Mouse (Mus musculus) megakaryocyte, adult 5-6 weeks (primary cell): ENCODE data around the gene Inpp5e. TPM values are rescaled to one million over a fixed set of nuclear protein-coding genes. Genes with fewer than 3 reads are reported as not detected.

ENCODE experiments used
- ATAC-seq: 2 replicates; pipeline ENCODE4 v1.8.0; 2016; ENCODE audit warnings: mild to moderate bottlenecking, inconsistent platforms; ENCODE audit not compliant: poor library complexity, severe bottlenecking
- total RNA-seq, 2 experiments: library from RNA; stranded (forward) in 1 of 2; stranded (reverse) in 1 of 2; fragments of 153-499, 151-499 nt in 1 of 2; fragments of 221-1000, 200-1000 nt in 1 of 2; gene quantifications; 2 replicates each; pipeline versions ENCODE4 v1.2.3 to v1.2.4; 2015 to 2017

Gene Inpp5e
- total RNA-seq (2015): 13.2 and 17.0 TPM in 2 replicates
- 7.8 and 10.4 TPM in 2 replicates for total RNA-seq (2017)

DNA sequence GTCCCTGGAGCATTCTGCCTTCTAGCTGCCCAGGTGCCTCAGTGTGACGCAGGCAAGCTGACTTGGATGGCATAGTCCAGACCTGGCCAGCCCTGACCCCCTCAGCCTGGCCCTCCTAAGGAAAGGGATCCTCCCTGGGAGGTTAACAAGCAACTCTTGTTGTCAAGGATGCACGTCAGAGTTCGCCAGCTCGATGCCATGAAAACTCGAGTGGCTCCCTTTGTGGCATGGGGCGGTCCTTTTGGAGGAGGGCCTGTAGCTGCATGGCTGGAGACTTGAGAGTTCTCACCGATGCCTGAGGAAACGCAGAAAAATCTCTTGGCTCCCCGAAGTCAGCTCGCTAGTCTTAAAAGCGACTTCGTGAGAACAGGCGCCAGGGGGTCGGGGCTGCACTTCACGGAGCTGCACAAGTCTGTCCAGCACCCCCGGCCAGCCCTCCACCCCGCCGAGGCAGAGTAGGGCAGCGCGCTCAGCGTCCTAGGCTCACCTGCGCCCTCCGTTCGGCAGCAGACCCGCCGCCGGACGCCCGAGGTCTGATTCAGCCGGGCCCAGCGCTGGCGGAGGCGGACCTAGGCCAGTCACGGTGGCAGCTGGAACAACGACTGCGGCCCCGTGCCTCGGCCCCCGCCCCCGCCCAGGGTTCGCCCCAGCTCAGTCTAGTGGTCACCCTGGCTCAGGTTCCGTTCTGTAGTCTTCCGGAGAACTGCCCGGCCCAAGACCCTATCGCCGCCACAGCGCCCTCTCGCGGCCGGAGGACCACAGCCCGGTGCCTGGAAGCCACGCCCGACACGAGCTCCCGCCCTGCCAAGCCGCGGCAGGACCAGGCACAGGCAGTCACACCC, at the start of gene Inpp5e:
Gene Inpp5e, minus strand, starts transcription at position 689 of the 842 bp plus-strand sequence.
- peak; percentile 99 for ATAC-seq

DNA sequence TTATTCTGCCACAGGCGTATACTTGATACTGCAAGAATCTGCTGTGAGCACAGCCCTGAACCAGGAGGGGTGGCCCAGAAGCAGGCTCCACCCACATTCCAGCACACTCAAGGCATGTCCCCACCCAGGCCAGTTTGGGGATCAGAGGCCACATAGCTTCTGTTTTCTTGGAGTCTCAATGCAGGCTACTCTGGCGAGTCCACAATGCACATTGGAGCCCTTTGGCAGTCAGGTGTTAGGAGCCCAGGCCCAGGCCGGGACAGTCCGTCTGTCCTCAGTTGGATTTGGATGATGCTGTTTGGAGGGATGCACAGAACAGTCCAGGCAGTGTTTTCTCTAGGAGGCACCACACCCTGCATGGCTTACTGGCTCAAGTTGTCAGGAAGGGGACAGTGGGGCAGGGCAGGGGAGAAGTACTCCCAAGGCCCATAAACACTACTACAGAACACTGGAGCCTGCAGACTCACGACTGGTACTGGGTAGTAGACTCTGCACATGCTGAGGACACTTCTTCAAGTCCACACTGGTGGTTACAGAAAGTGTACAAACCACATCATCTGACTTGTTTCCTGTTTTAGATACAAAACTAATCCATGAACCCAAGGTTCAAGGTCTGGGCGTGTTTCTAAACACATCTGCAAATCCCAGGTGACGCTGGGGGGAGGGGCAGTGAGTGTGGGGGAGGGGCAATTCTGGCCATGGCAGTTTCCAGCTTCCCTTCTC, 49.6 kb upstream of the Inpp5e start:
- ATAC-seq: no peak

DNA sequence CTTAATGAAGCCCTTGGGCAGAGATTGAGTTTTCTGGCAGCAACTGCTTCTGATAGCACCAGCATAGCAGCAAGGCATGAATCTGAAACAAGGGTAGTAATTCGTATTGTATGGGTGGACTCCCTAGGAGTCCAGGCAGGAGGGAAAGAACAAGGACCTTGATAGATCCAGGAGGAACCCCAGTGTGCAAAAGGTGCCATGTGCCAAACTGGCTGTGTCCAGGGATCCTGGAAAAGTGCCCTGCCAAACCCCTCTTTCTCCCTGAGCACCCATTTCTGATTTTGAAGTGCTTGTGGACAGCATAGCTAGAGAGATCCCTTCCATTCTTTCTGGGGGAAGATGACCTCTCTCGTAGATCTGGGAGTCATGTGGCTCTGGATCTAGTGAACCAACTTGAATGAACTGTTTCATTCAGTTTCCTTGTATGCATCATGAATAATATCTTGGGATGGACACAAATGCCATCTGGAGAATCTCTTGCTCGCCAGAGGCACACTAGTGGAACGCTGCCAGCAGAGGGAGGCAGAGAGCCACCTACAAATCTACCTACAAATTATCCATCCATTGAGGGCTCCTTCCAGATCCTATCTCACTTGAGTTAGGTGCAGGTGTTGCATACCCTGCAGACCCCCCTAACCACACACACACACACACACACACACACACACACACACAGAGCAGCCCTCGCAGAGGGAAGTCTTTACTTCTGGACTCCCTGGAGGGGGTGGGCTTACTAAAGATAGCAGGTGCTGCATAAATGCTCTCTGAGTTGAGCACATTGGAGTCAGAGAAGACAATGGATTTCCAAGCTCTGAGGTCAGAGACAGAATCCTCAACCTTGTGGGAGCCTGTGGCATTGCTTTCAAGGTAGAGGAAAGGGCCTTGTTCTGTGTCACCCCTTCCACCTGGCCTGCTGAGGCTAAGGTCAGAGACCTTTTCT, 40.4 kb upstream of the Inpp5e start:
- no peak for ATAC-seq

DNA sequence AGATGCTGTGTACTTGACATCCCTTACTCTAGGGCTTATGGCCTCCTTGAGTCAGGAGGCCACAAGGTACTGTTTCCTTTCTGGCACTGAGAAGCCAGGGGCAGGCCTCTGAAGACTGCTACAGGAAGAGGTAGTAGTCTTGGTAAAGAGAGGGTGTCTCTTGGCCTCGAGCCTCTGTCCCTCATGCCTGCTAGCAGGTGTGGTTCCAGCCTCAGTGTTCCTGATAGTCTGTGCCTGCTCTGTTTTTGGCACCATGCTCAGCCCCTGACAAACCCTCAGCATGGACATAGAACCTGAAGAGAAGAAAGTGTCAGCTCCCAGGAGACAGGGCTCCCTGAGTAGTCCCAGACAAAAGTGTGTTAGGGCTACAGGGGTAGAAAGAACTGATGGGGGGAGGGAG, 38.4 kb upstream of the Inpp5e start:
- no peak for ATAC-seq

DNA sequence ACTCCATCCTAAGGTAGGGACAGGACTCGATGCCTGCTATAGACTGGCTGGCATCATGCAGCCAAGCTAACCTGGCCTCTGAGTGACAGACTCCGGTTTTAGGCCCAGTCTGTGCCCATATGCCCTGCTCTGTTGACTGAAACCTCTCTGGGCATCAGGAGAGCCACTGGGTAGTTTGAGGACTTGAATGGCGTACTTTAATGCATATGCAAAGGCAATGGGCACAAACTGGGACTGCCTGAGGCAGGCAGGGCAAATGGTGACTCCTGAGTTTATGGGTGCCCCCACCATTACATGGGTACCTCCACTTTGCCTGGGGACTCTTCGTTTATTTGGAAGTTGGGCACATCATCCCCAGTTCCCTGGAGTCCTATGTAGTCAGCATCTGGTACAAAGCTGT, 37.7 kb upstream of the Inpp5e start:
- ATAC-seq: no peak

DNA sequence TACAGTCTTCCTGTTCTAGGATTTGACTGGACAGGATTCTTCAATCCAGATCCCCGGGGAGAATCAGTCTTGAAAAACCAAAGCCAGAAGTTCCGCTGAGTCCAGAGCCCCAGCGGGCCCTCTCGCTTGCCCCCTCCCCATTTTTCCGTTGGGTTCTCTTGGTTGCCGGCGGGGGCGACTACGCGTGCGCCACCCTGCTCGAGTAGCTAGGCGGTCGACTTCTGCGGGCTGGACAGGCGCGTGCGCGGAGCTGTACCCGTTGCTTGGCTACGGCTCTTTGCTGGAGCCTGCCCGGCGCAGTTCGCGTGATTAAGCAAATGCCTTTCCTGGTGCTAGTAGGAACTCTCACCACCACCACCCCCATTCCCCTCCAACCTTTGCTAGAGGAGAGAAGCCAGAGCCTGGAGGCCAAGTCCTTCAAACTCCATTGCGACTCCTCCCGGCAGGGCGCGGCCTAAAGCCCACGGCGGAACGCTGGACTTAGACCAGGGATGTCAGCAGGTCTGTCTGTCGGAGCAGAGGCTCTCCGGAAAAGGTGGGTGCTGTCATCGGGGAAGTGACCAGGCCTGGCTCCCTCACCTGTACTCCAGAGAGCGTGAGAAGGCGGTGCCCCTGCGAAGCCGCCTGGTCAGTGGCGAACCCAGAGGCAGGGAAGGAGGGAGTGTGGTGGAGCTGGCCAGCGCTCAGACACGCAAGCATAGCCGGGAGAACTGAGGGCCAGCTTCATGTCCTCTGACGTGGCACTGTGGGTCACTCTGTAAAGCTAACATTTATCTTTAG, 36.9 kb upstream of the Inpp5e start:
- peak; percentile 65 for ATAC-seq

DNA sequence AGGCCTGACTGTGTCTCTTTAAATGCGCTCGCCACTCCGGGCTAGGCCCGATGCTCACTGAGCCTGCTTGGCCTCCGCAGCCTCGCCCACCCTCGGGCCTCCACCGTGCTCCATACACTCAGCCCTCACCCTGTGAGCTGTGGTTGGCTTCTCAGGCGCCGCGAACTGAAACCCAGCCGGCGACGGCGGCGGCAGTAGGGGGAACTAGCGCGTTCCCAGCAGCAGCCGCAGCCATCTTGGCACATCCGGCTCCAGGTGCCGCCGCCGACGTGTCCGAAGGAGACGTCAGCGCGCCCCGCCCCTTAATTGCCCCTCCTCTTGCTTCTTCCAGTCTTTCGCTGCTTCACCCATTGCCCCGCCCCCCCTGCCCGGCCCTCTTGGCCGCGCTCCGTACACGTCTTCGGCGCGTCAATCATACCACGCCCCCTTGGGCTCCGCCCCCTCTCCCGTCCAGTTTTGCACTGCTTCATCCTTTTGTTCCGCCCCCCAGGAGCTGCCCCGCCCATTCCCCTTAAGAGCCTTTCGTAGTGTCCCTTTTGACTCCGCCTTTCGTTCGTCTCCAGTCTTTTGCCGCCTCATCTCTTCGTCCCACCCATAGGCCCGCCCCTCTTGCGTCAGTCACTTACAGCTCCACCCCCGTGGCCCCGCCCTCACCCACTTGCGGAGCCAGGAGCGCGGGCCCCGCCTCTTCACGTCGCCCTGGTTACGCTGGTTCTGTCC, 36.1 kb upstream of the Inpp5e start, which contains the start of gene Sec16a:
Gene Sec16a, minus strand, starts transcription at position 271 of the 720 bp plus-strand sequence.
- peak; percentile 78 for ATAC-seq

DNA sequence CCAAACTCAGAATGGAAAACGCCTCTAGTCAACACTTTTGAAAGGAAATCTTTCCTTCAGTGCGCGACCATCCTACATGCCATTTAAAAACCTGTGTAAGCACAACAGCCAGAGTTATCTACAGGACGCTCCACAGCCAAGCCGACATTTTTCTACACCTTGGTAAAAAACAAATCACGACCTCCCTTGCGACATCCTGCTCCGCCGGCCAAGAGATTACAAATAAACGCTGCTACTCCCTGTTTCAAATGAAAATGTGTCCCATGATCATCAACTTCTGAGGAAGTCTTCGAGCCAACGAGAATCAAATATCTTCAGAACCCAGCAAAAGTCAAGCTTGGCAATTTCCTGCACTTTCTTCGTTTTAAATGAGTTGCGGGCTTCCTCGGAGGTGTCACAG, 35.4 kb upstream of the Inpp5e start:
- ATAC-seq: no peak

DNA sequence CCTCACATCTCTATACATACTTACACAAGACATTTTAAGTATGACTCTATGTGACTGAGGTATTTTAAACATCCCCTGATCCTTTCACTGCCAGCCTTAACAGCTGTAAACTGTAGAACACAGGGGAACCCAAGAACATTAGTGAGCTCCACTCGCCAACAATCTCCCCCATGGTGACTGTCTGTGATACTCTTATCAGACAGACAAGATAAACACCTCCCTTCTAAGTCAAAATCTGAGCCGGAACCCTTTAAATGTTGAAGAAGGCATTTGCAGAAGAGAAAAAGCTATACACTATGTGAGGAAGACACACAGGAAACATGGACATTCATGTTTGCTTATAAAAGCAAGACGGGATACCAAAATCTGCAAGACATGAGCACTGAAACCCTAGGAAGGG, 34.9 kb upstream of the Inpp5e start:
- no peak for ATAC-seq

DNA sequence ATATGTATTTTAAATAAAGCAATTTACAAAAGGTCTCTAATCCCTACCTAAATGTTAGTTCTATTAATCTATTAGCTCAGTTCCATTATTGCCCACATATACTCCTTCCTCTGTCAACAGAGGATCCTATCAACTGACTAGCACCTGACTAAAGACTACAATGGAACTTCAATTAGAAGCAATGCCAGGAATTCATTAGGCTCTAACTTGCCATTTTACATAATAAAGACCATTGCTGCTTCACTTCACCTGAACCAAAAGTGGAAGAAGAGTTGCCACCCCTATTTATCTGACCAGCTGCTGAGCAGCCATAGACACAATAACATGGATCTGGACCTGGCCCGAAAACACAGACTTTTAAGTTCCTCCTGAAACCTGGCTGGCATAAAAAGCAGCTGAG, 33.8 kb upstream of the Inpp5e start:
- no peak for ATAC-seq

DNA sequence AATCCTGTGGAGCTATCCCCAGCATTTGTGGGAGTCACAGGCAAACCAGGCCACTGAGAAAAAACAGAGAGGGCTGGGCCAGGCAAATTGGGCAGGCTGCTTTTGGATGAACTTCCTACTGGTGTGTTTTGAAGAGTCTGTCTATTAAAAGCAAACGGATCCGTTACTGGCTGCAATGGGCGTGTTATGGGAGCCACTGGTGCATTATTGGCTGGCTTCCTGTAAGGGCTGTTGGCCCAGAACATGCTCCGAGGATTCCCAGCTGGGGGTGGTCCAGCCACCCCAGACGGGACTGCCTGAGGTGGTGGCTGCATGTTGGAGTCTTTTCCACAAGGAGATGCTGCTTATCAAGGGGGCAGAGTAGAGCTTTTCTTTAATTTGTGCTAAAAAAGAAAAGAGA, 32.7 kb upstream of the Inpp5e start:
- no peak for ATAC-seq

DNA sequence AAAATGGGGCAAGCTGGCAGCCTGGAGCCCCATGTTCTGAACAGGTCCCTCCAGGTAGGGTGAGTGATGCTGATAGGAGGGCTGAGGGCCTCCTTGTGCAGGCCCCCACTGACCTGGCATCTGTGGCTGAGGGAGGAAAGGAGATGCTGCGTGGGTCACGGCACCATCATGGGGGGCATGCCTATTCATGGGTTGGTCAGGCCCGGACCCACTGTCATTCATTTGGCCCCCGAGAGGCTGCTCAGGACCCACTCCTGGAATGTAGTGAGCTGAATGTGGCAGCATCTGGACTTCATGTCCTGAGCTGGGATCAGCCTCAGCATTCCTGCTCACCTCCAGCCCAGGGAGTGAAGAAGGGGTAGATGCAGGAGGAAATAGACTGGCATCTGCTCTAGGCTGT, 32.3 kb upstream of the Inpp5e start:
- no peak for ATAC-seq

DNA sequence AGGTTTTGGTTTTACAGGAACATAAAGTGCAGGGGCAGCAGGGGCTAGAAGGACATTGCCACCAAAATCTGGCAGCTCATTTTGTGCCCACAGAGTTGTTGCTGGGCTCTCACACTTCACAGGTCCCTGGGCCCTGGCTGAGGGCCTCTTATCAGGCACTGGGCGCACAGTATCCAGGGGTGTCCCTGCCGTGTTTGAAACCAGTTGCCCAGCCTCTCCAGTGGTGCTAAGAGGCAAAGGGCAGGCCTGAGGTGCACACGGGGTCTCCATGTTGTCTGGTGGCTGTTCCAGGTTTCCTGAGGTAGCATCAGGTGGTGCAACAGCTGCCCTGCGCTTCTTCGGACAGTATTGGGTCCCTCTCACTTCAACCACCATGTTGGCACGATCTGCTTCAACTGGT, 30.7 kb upstream of the Inpp5e start:
- ATAC-seq: no peak

DNA sequence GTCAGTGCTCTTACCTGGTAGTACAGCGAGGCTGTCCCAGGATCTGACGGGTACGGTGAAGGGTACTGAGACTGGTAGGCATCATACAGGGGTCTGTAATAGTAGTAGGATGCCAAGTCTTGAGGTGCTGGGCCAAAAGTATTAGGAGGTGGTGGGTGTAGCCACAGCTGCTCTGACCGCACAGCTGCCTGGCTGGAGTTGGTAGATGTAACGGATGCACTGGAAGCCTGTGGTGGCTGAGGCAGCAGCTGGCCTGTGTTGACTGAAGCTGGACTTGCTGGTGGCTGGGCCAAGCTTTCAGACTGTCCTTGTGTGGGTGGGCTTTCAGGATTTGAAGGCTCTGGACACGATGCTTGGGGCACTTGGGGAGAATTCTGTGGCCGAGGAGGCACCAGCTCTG, 29.4 kb upstream of the Inpp5e start:
- ATAC-seq: no peak

DNA sequence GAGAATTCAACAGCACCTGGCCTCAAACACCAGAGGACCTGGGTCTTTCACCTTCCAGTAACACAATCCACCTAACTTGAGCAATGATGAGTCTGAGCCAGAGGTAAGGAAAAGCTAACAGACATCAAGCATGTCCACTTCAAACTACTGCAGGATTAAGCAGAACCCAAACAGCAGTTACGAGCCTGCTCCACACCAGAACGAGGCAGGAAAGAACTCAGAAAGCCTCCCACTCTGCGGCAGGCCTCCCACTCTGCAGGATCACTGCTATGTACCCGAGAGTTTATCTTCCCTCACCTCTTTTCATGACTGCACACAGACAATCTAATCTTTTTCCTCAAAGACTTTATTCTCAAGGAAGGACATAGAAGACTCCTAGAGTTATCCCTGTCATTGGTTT, 28.2 kb upstream of the Inpp5e start:
- no peak for ATAC-seq

DNA sequence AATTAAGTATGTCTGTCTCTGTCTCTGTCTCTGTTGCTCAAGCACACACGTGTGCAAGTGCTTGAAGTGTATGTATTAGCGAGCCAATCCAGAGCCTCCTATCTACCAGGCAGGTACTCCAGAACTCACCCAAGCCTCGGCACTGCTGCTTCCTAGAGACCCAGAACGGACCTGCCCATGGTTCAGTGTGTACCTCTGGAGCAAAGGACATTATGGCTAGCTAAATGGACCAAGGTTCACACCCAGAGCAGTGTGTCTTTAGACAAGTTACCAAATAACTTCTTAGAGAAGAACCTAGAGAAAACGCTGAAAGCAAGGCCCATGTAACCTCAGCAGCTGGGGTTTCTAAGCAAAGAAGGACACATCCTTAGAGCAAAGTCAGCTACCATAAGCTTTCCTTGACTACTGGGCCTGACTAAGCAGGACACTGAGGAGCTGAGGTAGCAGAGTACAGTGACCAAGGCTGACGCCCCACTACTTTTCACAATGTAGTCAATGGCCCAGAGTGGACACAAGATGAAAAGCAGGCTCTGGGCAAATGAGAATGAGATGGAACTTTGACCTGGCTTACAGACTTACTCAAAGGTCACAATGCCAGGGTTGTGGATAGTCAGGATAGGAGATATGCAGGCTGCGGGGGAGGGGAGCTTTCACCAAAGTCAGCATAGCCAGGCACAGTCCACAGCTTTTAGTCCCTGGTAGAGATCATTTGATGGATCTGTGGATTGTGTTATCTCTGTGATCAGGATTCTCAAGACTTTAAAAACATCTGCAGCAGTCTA, 26.0 kb upstream of the Inpp5e start:
- ATAC-seq: no peak

DNA sequence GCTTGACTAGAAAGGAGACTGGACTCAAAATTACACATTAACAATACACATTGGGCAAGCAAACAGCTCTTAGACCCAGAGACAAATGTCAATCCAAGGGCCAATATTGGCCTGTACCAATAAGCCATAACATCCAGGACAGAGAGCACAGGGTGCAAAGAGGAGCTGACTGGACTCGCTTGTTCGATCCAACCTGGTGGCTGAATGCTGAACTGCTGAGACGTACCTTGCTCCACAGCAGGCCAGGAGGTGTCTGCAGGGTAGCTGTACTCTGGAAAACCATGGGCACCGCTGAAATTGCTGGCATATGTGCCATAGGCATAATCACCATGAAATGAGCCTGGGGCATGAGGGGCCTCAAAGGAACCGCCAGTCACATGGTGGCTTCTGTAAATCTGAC, 20.8 kb upstream of the Inpp5e start:
- ATAC-seq: no peak

DNA sequence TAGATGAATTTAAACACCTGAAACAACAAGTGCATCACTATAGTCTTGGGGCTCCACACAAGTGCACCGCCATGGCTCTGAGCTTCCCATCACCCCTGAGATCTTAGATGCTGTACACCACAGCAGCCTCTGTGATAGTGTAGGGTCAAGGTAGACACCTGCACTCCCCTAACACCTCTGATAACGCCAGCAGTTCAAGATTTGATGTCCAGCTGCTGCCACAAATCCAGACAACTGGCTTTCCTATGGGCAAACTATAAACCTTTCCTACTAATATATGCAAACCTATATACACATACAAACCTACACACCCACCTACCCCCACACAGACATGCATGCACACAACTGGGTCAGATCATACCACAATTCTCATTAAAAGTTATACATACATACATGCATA, 15.5 kb upstream of the Inpp5e start:
- no peak for ATAC-seq

DNA sequence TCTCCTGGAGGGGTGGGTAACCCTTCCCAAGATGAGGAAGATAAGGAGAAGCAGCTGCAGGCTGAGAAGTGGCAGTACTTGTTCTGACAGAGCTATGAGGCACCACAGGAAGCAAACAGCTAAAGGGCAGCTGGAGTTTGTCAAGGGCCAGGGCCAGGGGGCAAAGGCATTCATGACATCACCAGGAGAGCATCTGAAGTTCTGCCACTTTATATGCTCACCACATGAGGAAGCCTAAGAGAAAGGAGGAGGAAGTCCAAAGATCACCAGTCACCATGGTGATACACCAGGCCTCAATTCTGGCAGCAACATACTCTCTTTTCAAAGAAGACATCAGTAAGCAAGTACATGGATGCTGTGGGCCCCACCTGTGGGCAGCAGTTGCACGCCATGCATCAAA, 14.1 kb upstream of the Inpp5e start:
- no peak for ATAC-seq
